Mouse (Mus musculus) spleen, adult 2 months (tissue): ENCODE data around the gene Lrrc47.

Experiments
- CTCF ChIP-seq: fragments of 200-500 bp; IDR thresholded peaks from 2 replicates; pipeline ENCODE4 v1.5.1; 2011; ENCODE audit warnings: mild to moderate bottlenecking, inconsistent platforms; ENCODE audit not compliant: insufficient read depth, insufficient read length, insufficient replicate concordance; ENCODE audit errors: extremely low read depth
- POLR2A ChIP-seq: fragments of 200-500 bp; IDR thresholded peaks from 2 replicates; pipeline ENCODE4 v1.6.1; 2011; ENCODE audit warnings: low read depth, low read length, inconsistent platforms

GRCm38 (mm10) chr4:153975768-153976167 lies 35.8 kb upstream of the Lrrc47 start:
- TF ChIP-seq CTCF (no peak), POLR2A (no peak)
